Mouse (Mus musculus): ENCODE results near the gene Zkscan16. TPM values are rescaled to one million over a fixed set of nuclear protein-coding genes. Genes with fewer than 3 reads are reported as not detected.

Gene Zkscan16
- polyA plus RNA-seq, 1 experiment from 2014 or later = not detected

GRCm38 (mm10) chr4:58990609-58991434 is 47.4 kb downstream of the Zkscan16 start:
- H3K4me1 ChIP-seq (ENCODE audit: control insufficient read depth, insufficient read depth, low read length) = peaks cover 3% of the 10 kb centered on the region
- no peak for ATAC-seq (replicated peaks; ENCODE audit: extremely low read depth, insufficient read depth, low FRiP score)
- no peaks in the 10 kb centered on the region for H3K36me3 ChIP-seq (ENCODE audit: control insufficient read depth, insufficient read depth)
- WGBS = 80% methylated on average over 17 of the region's 17 CpGs
- H3K9me3 ChIP-seq (replicated peaks; ENCODE audit: control insufficient read depth, low read length) = no peaks in the 10 kb centered on the region
- no peak overlapping the region for H3K4me3 ChIP-seq (ENCODE audit: low read length)
- no peak overlapping the region for H3K9ac ChIP-seq (ENCODE audit: low read length)
- H3K27ac ChIP-seq (ENCODE audit: low read length) = no peak overlapping the region
- no peak overlapping the region for H3K4me2 ChIP-seq (ENCODE audit: low read depth, low read length)
- H3K27me3 ChIP-seq (ENCODE audit: control insufficient read depth, insufficient read depth, low read length) = peaks cover 2% of the 10 kb centered on the region; the same call in 1 of the 2 replicates

- Histone ChIP-seq H3K4me2 (ENCODE audit: low read depth, low read length) (no peak overlapping the region), H3K4me3 (ENCODE audit: low read length) (no peak overlapping the region), H3K27me3 (ENCODE audit: control insufficient read depth, insufficient read depth, low read length) (peaks cover 2% of the 10 kb centered on the region; the same call in 1 of the 2 replicates), H3K36me3 (ENCODE audit: control insufficient read depth, insufficient read depth) (no peaks in the 10 kb centered on the region), H3K4me1 (ENCODE audit: control insufficient read depth, insufficient read depth, low read length) (peaks cover 3% of the 10 kb centered on the region; the same call in 1 of the 2 replicates), H3K9me3 (replicated peaks; ENCODE audit: control insufficient read depth, low read length) (no peaks in the 10 kb centered on the region), H3K9ac (ENCODE audit: low read length) (no peak overlapping the region), H3K27ac (ENCODE audit: low read length) (no peak overlapping the region)
- 40% methylated on average over 5 of the region's 5 CpGs for WGBS
- no peak for ATAC-seq (replicated peaks; ENCODE audit: extremely low read depth, insufficient read depth, low FRiP score)
Observed at GRCm38 (mm10) chr4:58992195-58992594, 48.8 kb downstream of the Zkscan16 start.

- Histone ChIP-seq H3K36me3 (ENCODE audit: control insufficient read depth, insufficient read depth) (no peaks in the 10 kb centered on the region), H3K9me3 (replicated peaks; ENCODE audit: control insufficient read depth, low read length) (no peaks in the 10 kb centered on the region), H3K4me1 (ENCODE audit: control insufficient read depth, insufficient read depth, low read length) (peaks cover 4% of the 10 kb centered on the region; the same call in 1 of the 2 replicates), H3K27me3 (ENCODE audit: control insufficient read depth, insufficient read depth, low read length) (no peaks in the 10 kb centered on the region; the same call in 1 of the 2 replicates), H3K9ac (ENCODE audit: low read length) (no peak within 1 kb of the TSS), H3K4me3 (ENCODE audit: low read length) (no peak within 1 kb of the TSS), H3K4me2 (ENCODE audit: low read depth, low read length) (no peak within 1 kb of the TSS), H3K27ac (ENCODE audit: low read length) (no peak within 1 kb of the TSS)
- ATAC-seq (replicated peaks; ENCODE audit: extremely low read depth, insufficient read depth, low FRiP score) = no peak
- WGBS = 79% methylated on average over 4 of the region's 4 CpGs
Observed at GRCm38 (mm10) chr4:58994762-58995161, 51.3 kb downstream of the Zkscan16 start, which contains the start of gene Dnajc25. TSS of gene Dnajc25 (plus strand) at chr4:58995062.

- Histone ChIP-seq H3K36me3 (ENCODE audit: control insufficient read depth, insufficient read depth) (no peaks in the 10 kb centered on the region), H3K27ac (ENCODE audit: low read length) (no peak overlapping the region), H3K4me2 (ENCODE audit: low read depth, low read length) (no peak overlapping the region), H3K4me3 (ENCODE audit: low read length) (no peak overlapping the region), H3K9ac (ENCODE audit: low read length) (no peak overlapping the region), H3K27me3 (ENCODE audit: control insufficient read depth, insufficient read depth, low read length) (no peaks in the 10 kb centered on the region; the same call in 1 of the 2 replicates), H3K9me3 (replicated peaks; ENCODE audit: control insufficient read depth, low read length) (no peaks in the 10 kb centered on the region), H3K4me1 (ENCODE audit: control insufficient read depth, insufficient read depth, low read length) (peaks cover 4% of the 10 kb centered on the region; the same call in 1 of the 2 replicates)
- WGBS = 45% methylated on average over 8 of the region's 8 CpGs
- ATAC-seq (replicated peaks; ENCODE audit: extremely low read depth, insufficient read depth, low FRiP score) = no peak
Observed at GRCm38 (mm10) chr4:58995251-58995693, 51.8 kb downstream of the Zkscan16 start.

- WGBS = 56% methylated on average over 5 of the region's 5 CpGs
Observed at GRCm38 (mm10) chr4:58997081-58997480, 53.7 kb downstream of the Zkscan16 start.

GRCm38 (mm10) chr4:58998688-58999087 is 55.3 kb downstream of the Zkscan16 start:
- Histone ChIP-seq H3K9me3 (replicated peaks; ENCODE audit: control insufficient read depth, low read length) (no peaks in the 10 kb centered on the region), H3K27me3 (ENCODE audit: control insufficient read depth, insufficient read depth, low read length) (no peaks in the 10 kb centered on the region), H3K4me2 (ENCODE audit: low read depth, low read length) (no peak overlapping the region), H3K9ac (ENCODE audit: low read length) (no peak overlapping the region), H3K27ac (ENCODE audit: low read length) (no peak overlapping the region), H3K36me3 (ENCODE audit: control insufficient read depth, insufficient read depth) (no peaks in the 10 kb centered on the region), H3K4me3 (ENCODE audit: low read length) (no peak overlapping the region), H3K4me1 (ENCODE audit: control insufficient read depth, insufficient read depth, low read length) (peaks cover 8% of the 10 kb centered on the region)
- WGBS = 76% methylated on average over 1 of the region's 1 CpGs
- no peak for ATAC-seq (replicated peaks; ENCODE audit: extremely low read depth, insufficient read depth, low FRiP score)

More at GRCm38 (mm10) chr4:58997081-58997480, 53.7 kb downstream of the Zkscan16 start:
- Histone ChIP-seq H3K4me3 (ENCODE audit: low read length) (no peak overlapping the region), H3K9me3 (replicated peaks; ENCODE audit: control insufficient read depth, low read length) (no peaks in the 10 kb centered on the region), H3K9ac (ENCODE audit: low read length) (no peak overlapping the region), H3K4me2 (ENCODE audit: low read depth, low read length) (no peak overlapping the region), H3K4me1 (ENCODE audit: control insufficient read depth, insufficient read depth, low read length) (peaks cover 4% of the 10 kb centered on the region; the same call in 1 of the 2 replicates), H3K27ac (ENCODE audit: low read length) (no peak overlapping the region), H3K27me3 (ENCODE audit: control insufficient read depth, insufficient read depth, low read length) (no peaks in the 10 kb centered on the region; the same call in 1 of the 2 replicates), H3K36me3 (ENCODE audit: control insufficient read depth, insufficient read depth) (no peaks in the 10 kb centered on the region)
- no peak; the same call in 1 of the 2 replicates for ATAC-seq (replicated peaks; ENCODE audit: extremely low read depth, insufficient read depth, low FRiP score)

GRCm38 (mm10) chr4:58999686-59000085 is 56.3 kb downstream of the Zkscan16 start:
- H3K9me3 ChIP-seq (replicated peaks; ENCODE audit: control insufficient read depth, low read length) = no peaks in the 10 kb centered on the region
- H3K27me3 ChIP-seq (ENCODE audit: control insufficient read depth, insufficient read depth, low read length) = no peaks in the 10 kb centered on the region
- no peaks in the 10 kb centered on the region for H3K36me3 ChIP-seq (ENCODE audit: control insufficient read depth, insufficient read depth)
- no peak overlapping the region for H3K9ac ChIP-seq (ENCODE audit: low read length)
- no peak overlapping the region for H3K4me3 ChIP-seq (ENCODE audit: low read length)
- peaks cover 18% of the 10 kb centered on the region for H3K4me1 ChIP-seq (ENCODE audit: control insufficient read depth, insufficient read depth, low read length)
- no peak overlapping the region for H3K4me2 ChIP-seq (ENCODE audit: low read depth, low read length)
- H3K27ac ChIP-seq (ENCODE audit: low read length) = no peak overlapping the region
- ATAC-seq (replicated peaks; ENCODE audit: extremely low read depth, insufficient read depth, low FRiP score) = no peak
- 8% methylated on average over 2 of the region's 2 CpGs for WGBS

GRCm38 (mm10) chr4:59000614-59001013 is 57.2 kb downstream of the Zkscan16 start:
- no peaks in the 10 kb centered on the region for H3K9me3 ChIP-seq (replicated peaks; ENCODE audit: control insufficient read depth, low read length)
- no peak overlapping the region for H3K4me2 ChIP-seq (ENCODE audit: low read depth, low read length)
- WGBS = 0% methylated on average over 2 of the region's 2 CpGs
- peaks cover 26% of the 10 kb centered on the region for H3K4me1 ChIP-seq (ENCODE audit: control insufficient read depth, insufficient read depth, low read length)
- no peak overlapping the region for H3K27ac ChIP-seq (ENCODE audit: low read length)
- ATAC-seq (replicated peaks; ENCODE audit: extremely low read depth, insufficient read depth, low FRiP score) = no peak
- H3K4me3 ChIP-seq (ENCODE audit: low read length) = no peak overlapping the region
- no peak overlapping the region for H3K9ac ChIP-seq (ENCODE audit: low read length)
- H3K36me3 ChIP-seq (ENCODE audit: control insufficient read depth, insufficient read depth) = no peaks in the 10 kb centered on the region
- no peaks in the 10 kb centered on the region for H3K27me3 ChIP-seq (ENCODE audit: control insufficient read depth, insufficient read depth, low read length)
